Mouse (Mus musculus): ENCODE results near the gene Hoxc8. TPM values are rescaled to one million over a fixed set of nuclear protein-coding genes. Genes with fewer than 3 reads are reported as not detected.

Gene Hoxc8
- polyA plus RNA-seq, 1 experiment from 2014 or later: 6.0 TPM

- WGBS: under 1% methylated on average over 31 of the region's 31 CpGs
Observed at GRCm38 (mm10) chr15:103010112-103010846, 19.9 kb downstream of the Hoxc8 start.

GRCm38 (mm10) chr15:103010847-103011555 is 20.6 kb downstream of the Hoxc8 start:
- H3K36me3 ChIP-seq: no peaks in the 10 kb centered on the region; the same call in 1 of the 2 replicates
- H3K4me3 ChIP-seq: peak overlapping the region; percentile 51
- peaks cover 98% of the 10 kb centered on the region for H3K4me1 ChIP-seq
- WGBS: under 1% methylated on average over 28 of the region's 28 CpGs
- H3K27me3 ChIP-seq (ENCODE audit: low read depth, poor library complexity, severe bottlenecking): peaks cover 97% of the 10 kb centered on the region
- no peaks in the 10 kb centered on the region for H3K9me3 ChIP-seq (replicated peaks)
- no peak for DNase-seq (ENCODE audit: low spot score)
- peak overlapping the region; percentile 90 for H3K27ac ChIP-seq

More at GRCm38 (mm10) chr15:103010112-103010846, 19.9 kb downstream of the Hoxc8 start:
- no peaks in the 10 kb centered on the region for H3K9me3 ChIP-seq (replicated peaks)
- peak overlapping the region; percentile 90 for H3K27ac ChIP-seq
- DNase-seq (ENCODE audit: low spot score): no peak
- peaks cover 97% of the 10 kb centered on the region for H3K27me3 ChIP-seq (ENCODE audit: low read depth, poor library complexity, severe bottlenecking)
- peak overlapping the region; percentile 51 for H3K4me3 ChIP-seq
- H3K36me3 ChIP-seq: no peaks in the 10 kb centered on the region; the same call in 1 of the 2 replicates
- peaks cover 98% of the 10 kb centered on the region for H3K4me1 ChIP-seq

GRCm38 (mm10) chr15:103011928-103012486 is 21.6 kb downstream of the Hoxc8 start:
- peaks cover 98% of the 10 kb centered on the region for H3K4me1 ChIP-seq

GRCm38 (mm10) chr15:103013238-103013984 is 23.0 kb downstream of the Hoxc8 start:
- Histone ChIP-seq H3K9me3 (replicated peaks) (no peaks in the 10 kb centered on the region), H3K36me3 (no peaks in the 10 kb centered on the region; the same call in 1 of the 2 replicates), H3K4me1 (peaks cover 98% of the 10 kb centered on the region), H3K27ac (peak overlapping the region; percentile 90; the same call in 1 of the 2 replicates), H3K27me3 (ENCODE audit: low read depth, poor library complexity, severe bottlenecking) (peaks cover 97% of the 10 kb centered on the region), H3K4me3 (peak overlapping the region; percentile 50)
- DNase-seq (ENCODE audit: low spot score): peak; percentile 82
- WGBS: 4% methylated on average over 17 of the region's 17 CpGs

More at GRCm38 (mm10) chr15:103011928-103012486, 21.6 kb downstream of the Hoxc8 start:
- Histone ChIP-seq H3K4me3 (peak overlapping the region; percentile 45), H3K27ac (peak overlapping the region; percentile 90), H3K27me3 (ENCODE audit: low read depth, poor library complexity, severe bottlenecking) (peaks cover 97% of the 10 kb centered on the region), H3K36me3 (no peaks in the 10 kb centered on the region; the same call in 1 of the 2 replicates), H3K9me3 (replicated peaks) (no peaks in the 10 kb centered on the region)
- peak; percentile 68 for DNase-seq (ENCODE audit: low spot score)
- WGBS: 3% methylated on average over 26 of the region's 26 CpGs

- Histone ChIP-seq H3K27ac (peak overlapping the region; percentile 89), H3K9me3 (replicated peaks) (no peaks in the 10 kb centered on the region), H3K4me3 (peak overlapping the region; percentile 50), H3K4me1 (peaks cover 98% of the 10 kb centered on the region), H3K27me3 (ENCODE audit: low read depth, poor library complexity, severe bottlenecking) (peaks cover 97% of the 10 kb centered on the region), H3K36me3 (no peaks in the 10 kb centered on the region; the same call in 1 of the 2 replicates)
- DNase-seq (ENCODE audit: low spot score): peak; percentile 87
- WGBS: under 1% methylated on average over 57 of the region's 57 CpGs
Observed at GRCm38 (mm10) chr15:103014166-103015008, 24.0 kb downstream of the Hoxc8 start.

GRCm38 (mm10) chr15:103015009-103015399 is 24.6 kb downstream of the Hoxc8 start:
- H3K9me3 ChIP-seq (replicated peaks): no peaks in the 10 kb centered on the region
- H3K4me1 ChIP-seq: peaks cover 98% of the 10 kb centered on the region
- WGBS: under 1% methylated on average over 24 of the region's 28 CpGs
- peak overlapping the region; percentile 89 for H3K27ac ChIP-seq
- peak overlapping the region; percentile 50 for H3K4me3 ChIP-seq
- DNase-seq (ENCODE audit: low spot score): peak; percentile 80
- H3K36me3 ChIP-seq: no peaks in the 10 kb centered on the region; the same call in 1 of the 2 replicates
- peaks cover 98% of the 10 kb centered on the region for H3K27me3 ChIP-seq (ENCODE audit: low read depth, poor library complexity, severe bottlenecking)

- Histone ChIP-seq H3K9me3 (replicated peaks) (no peaks in the 10 kb centered on the region), H3K4me3 (peak overlapping the region; percentile 50), H3K4me1 (peaks cover 98% of the 10 kb centered on the region), H3K27me3 (ENCODE audit: low read depth, poor library complexity, severe bottlenecking) (peaks cover 98% of the 10 kb centered on the region), H3K27ac (peak overlapping the region; percentile 89), H3K36me3 (no peaks in the 10 kb centered on the region; the same call in 1 of the 2 replicates)
- 2% methylated on average over 19 of the region's 19 CpGs for WGBS
- DNase-seq (ENCODE audit: low spot score): peak; percentile 72
Observed at GRCm38 (mm10) chr15:103015406-103016166, 25.2 kb downstream of the Hoxc8 start.

- Histone ChIP-seq H3K27me3 (ENCODE audit: low read depth, poor library complexity, severe bottlenecking) (peaks cover 99% of the 10 kb centered on the region), H3K27ac (peak within 1 kb of the TSS; percentile 75), H3K36me3 (no peaks in the 10 kb centered on the region), H3K9me3 (replicated peaks) (no peaks in the 10 kb centered on the region), H3K4me1 (peaks cover 91% of the 10 kb centered on the region), H3K4me3 (peak within 1 kb of the TSS; percentile 35)
- WGBS: 2% methylated on average over 9 of the region's 9 CpGs
- peak; percentile 63 for DNase-seq (ENCODE audit: low spot score)
Observed at GRCm38 (mm10) chr15:103018636-103019035, 28.2 kb downstream of the Hoxc8 start, which contains the start of gene Hoxc4. Gene Hoxc4, plus strand, starts transcription at chr15:103018934.

- Histone ChIP-seq H3K36me3 (no peaks in the 10 kb centered on the region), H3K4me3 (peak overlapping the region; percentile 36), H3K4me1 (peaks cover 86% of the 10 kb centered on the region), H3K27ac (no peak overlapping the region), H3K27me3 (ENCODE audit: low read depth, poor library complexity, severe bottlenecking) (peaks cover 100% of the 10 kb centered on the region), H3K9me3 (replicated peaks) (no peaks in the 10 kb centered on the region)
- DNase-seq (ENCODE audit: low spot score): no peak
- WGBS: under 1% methylated on average over 8 of the region's 8 CpGs
Observed at GRCm38 (mm10) chr15:103020899-103021418, 30.6 kb downstream of the Hoxc8 start.

GRCm38 (mm10) chr15:103021544-103021943 is 31.1 kb downstream of the Hoxc8 start:
- H3K27me3 ChIP-seq (ENCODE audit: low read depth, poor library complexity, severe bottlenecking): peaks cover 100% of the 10 kb centered on the region
- H3K27ac ChIP-seq: no peak overlapping the region
- H3K9me3 ChIP-seq (replicated peaks): no peaks in the 10 kb centered on the region
- H3K36me3 ChIP-seq: no peaks in the 10 kb centered on the region
- 9% methylated on average over 8 of the region's 8 CpGs for WGBS
- peak overlapping the region; percentile 36 for H3K4me3 ChIP-seq
- no peak for DNase-seq (ENCODE audit: low spot score)
- peaks cover 86% of the 10 kb centered on the region for H3K4me1 ChIP-seq

- WGBS: 3% methylated on average over 2 of the region's 2 CpGs
Observed at GRCm38 (mm10) chr15:103024131-103024530, 33.7 kb downstream of the Hoxc8 start.

More at GRCm38 (mm10) chr15:103024131-103024530, 33.7 kb downstream of the Hoxc8 start:
- Histone ChIP-seq H3K27me3 (ENCODE audit: low read depth, poor library complexity, severe bottlenecking) (peaks cover 100% of the 10 kb centered on the region), H3K9me3 (replicated peaks) (no peaks in the 10 kb centered on the region), H3K36me3 (no peaks in the 10 kb centered on the region), H3K4me3 (no peak overlapping the region), H3K4me1 (peaks cover 86% of the 10 kb centered on the region), H3K27ac (no peak overlapping the region)
- DNase-seq (ENCODE audit: low spot score): no peak
